Mouse (Mus musculus) olfactory bulb, adult 2 months (tissue): ENCODE measurements around the gene Fgl2. TPM values are rescaled to one million over a fixed set of nuclear protein-coding genes. Genes with fewer than 3 reads are reported as not detected.
A peak's percentile ranks its signal among the peaks of the same experiment; 100 is the strongest.
"Not testable (repeated sequence)": the region's sequence is repeated elsewhere in the genome, so short reads cannot be mapped to it uniquely, and the experiment has no call there.

Experiments
- H3K27ac ChIP-seq: fragments of 200-500 bp; 2 replicates; pipeline ENCODE4 v1.5.1; 2012; ENCODE audit warnings: low read depth, low read length; ENCODE audit not compliant: insufficient read depth
- H3K4me1 ChIP-seq: fragments of 200-500 bp; 2 replicates; pipeline ENCODE4 v1.6.1; 2012; ENCODE audit warnings: low read length; ENCODE audit not compliant: control insufficient read depth, insufficient read depth
- H3K4me3 ChIP-seq: fragments of 200-500 bp; 2 replicates; pipeline ENCODE4 v1.5.1; 2012; ENCODE audit warnings: mild to moderate bottlenecking, low read depth, low read length, moderate library complexity; ENCODE audit not compliant: insufficient read depth
- CTCF ChIP-seq: fragments of 200-500 bp; IDR thresholded peaks from 2 replicates; pipeline ENCODE4 v1.5.1; 2012; ENCODE audit warnings: low read depth, mild to moderate bottlenecking, low read length, moderate library complexity; ENCODE audit not compliant: insufficient read depth
- POLR2A ChIP-seq: fragments of 200-500 bp; IDR thresholded peaks from 2 replicates; pipeline ENCODE4 v1.6.1; 2012; ENCODE audit warnings: mild to moderate bottlenecking, low read depth, low read length, moderate library complexity; ENCODE audit not compliant: insufficient read depth
- WGBS: fragments of 180-500 bp; shearing (Covaris S2); methylation state at CpG from one replicate; pipeline ENCODE4 v1.1.7; 2018; 5-methylcytosine and 5-hydroxymethylcytosine counted together
- polyA plus RNA-seq: library from polyadenylated mRNA; stranded (reverse); fragments of >200 nt; gene quantifications from 2 replicates; pipeline ENCODE4 v1.2.4, GENCODE M21; 2012; ENCODE audit warnings: low replicate concordance; ENCODE audit not compliant: missing spikeins, insufficient read depth, insufficient read length

The Fgl2 gene
- not detected in 2 replicates for polyA plus RNA-seq

DNA sequence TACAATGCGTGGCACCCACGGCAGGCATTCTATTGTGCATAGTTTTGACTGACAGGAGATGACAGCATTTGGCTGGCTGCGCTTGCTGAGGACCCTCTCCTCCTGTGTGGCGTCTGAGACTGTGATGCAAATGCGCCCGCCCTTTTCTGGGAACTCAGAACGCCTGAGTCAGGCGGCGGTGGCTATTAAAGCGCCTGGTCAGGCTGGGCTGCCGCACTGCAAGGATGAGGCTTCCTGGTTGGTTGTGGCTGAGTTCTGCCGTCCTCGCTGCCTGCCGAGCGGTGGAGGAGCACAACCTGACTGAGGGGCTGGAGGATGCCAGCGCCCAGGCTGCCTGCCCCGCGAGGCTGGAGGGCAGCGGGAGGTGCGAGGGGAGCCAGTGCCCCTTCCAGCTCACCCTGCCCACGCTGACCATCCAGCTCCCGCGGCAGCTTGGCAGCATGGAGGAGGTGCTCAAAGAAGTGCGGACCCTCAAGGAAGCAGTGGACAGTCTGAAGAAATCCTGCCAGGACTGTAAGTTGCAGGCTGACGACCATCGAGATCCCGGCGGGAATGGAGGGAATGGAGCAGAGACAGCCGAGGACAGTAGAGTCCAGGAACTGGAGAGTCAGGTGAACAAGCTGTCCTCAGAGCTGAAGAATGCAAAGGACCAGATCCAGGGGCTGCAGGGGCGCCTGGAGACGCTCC lies at the start of gene Fgl2:
Gene Fgl2, plus strand, starts transcription at position 150 of the 687 bp plus-strand sequence.
- TF ChIP-seq POLR2A = no peak
- no peak for TF ChIP-seq CTCF
- Histone ChIP-seq H3K4me3 (peak within 1 kb of the TSS; percentile 52), H3K27ac (no peak within 1 kb of the TSS), H3K4me1 (peaks cover 8% of the 10 kb centered on the region)
- WGBS = 5% methylated on average over 31 of the region's 31 CpGs

DNA sequence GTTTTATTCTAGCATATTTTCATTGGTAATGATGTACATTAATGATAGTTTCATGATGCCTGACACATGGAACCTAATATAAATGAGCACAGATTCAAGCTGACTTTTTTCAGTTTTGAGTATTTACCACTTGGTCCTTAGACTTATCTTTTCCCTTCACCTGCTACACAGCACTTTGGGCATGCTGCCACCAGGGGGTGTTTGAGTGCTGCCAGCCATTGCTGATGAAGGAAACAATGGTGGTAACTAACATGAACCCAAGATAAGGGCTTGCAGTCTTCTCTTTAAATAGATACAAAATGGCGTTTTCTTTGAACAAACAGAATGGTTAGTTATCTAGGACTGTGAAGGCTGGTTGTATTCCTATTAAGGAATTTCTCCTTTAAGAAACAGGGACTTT lies 45.9 kb upstream of the Fgl2 start:
- 56% methylated on average over 1 of the region's 1 CpGs for WGBS
- Histone ChIP-seq H3K27ac (no peak overlapping the region), H3K4me1 (peaks cover 13% of the 10 kb centered on the region), H3K4me3 (no peak overlapping the region)
- TF ChIP-seq CTCF = no peak
- TF ChIP-seq POLR2A = no peak

GRCm38 (mm10) chr5:21328560-21328959 lies 43.9 kb upstream of the Fgl2 start:
- no peak overlapping the region for H3K4me3 ChIP-seq
- 61% methylated on average over 1 of the region's 1 CpGs for WGBS

GRCm38 (mm10) chr5:21329672-21330665 lies 42.5 kb upstream of the Fgl2 start:
- H3K27ac ChIP-seq = no peak overlapping the region
- peaks cover 13% of the 10 kb centered on the region for H3K4me1 ChIP-seq
- H3K4me3 ChIP-seq = no peak overlapping the region
- WGBS = 45% methylated on average over 11 of the region's 11 CpGs
- TF ChIP-seq POLR2A = no peak
- TF ChIP-seq CTCF = no peak

More at GRCm38 (mm10) chr5:21328560-21328959, 43.9 kb upstream of the Fgl2 start:
- Histone ChIP-seq H3K27ac (no peak overlapping the region), H3K4me1 (peaks cover 13% of the 10 kb centered on the region)
- no peak for TF ChIP-seq POLR2A
- no peak for TF ChIP-seq CTCF

DNA sequence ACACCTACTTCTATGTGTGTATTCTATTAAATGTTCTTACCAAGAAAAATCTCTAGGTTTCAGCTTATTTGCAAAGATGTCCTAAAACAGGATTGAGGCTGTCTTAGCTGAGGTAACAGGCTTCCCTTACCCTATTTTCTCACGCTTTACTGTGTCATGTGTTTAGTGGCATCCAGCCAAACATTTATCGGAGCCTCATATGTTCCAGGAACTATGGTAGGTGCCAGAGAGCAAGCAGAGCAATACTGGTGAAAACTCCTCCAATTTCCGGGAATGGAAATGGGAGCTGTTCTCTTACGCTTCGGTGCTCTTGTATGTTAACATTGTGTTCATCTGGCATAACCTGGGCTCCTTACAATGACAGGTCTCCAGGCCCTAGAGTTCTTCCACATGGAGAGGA lies 40.8 kb upstream of the Fgl2 start:
- Histone ChIP-seq H3K4me3 (no peak overlapping the region), H3K4me1 (peaks cover 13% of the 10 kb centered on the region), H3K27ac (no peak overlapping the region)
- TF ChIP-seq CTCF (no peak), POLR2A (no peak)
- WGBS = 64% methylated on average over 5 of the region's 5 CpGs

- 86% methylated on average over 1 of the region's 1 CpGs for WGBS
- TF ChIP-seq CTCF (no peak), POLR2A (no peak)
- H3K4me1 ChIP-seq = peaks cover 13% of the 10 kb centered on the region
- no peak overlapping the region for H3K4me3 ChIP-seq
- H3K27ac ChIP-seq = no peak overlapping the region
These were observed 40.3 kb upstream of the Fgl2 start for GRCm38 (mm10) chr5:21332119-21332518.

DNA sequence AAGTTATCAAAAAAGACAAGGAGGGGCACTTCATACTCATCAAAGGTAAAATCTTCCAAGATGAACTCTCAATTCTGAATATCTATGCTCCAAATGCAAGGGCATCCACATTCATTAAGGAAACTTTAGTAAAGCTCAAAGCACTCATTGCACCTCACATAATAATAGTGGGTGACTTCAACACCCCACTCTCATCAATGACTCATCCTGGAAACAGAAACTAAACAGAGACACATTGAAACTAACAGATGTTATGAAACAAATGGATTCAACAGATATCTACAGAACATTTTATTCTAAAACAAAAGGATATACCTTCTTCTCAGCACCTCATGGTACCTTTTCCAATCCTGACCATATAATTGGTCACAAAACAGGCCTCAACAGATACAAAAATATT lies 30.2 kb upstream of the Fgl2 start:
- H3K4me1 ChIP-seq, H3K4me3 ChIP-seq, H3K27ac ChIP-seq: not testable (repeated sequence)

DNA sequence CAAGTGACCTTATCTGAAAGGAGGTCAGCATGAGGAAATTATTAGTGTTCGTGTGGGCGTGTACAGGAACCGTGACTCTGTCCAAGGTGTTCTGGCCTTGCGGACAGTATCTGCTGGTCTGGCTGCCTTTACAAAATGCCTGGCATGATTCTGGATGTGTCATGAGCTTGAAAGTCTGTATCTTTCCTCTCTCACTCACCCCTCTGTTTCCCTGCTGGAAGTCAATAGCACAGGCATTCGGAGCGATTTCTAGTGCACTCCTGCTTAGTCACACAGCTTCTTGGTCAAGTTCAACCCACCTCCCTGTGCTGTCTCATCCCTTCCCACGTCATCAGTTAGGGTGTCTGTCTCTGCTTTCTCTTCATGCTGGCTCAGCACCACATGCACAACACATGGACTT lies 24.1 kb upstream of the Fgl2 start:
- no peaks in the 10 kb centered on the region for H3K4me1 ChIP-seq
- H3K27ac ChIP-seq = no peak overlapping the region
- H3K4me3 ChIP-seq = no peak overlapping the region
- TF ChIP-seq CTCF (no peak), POLR2A (no peak)
- 84% methylated on average over 7 of the region's 7 CpGs for WGBS

GRCm38 (mm10) chr5:21351678-21352077 lies 20.8 kb upstream of the Fgl2 start:
- Histone ChIP-seq H3K27ac (no peak overlapping the region), H3K4me1 (no peaks in the 10 kb centered on the region), H3K4me3 (no peak overlapping the region)
- TF ChIP-seq CTCF (no peak), POLR2A (no peak)
